Comparison of ENCODE assay signal across 23 mouse cellular contexts in the genomic region with DNA sequence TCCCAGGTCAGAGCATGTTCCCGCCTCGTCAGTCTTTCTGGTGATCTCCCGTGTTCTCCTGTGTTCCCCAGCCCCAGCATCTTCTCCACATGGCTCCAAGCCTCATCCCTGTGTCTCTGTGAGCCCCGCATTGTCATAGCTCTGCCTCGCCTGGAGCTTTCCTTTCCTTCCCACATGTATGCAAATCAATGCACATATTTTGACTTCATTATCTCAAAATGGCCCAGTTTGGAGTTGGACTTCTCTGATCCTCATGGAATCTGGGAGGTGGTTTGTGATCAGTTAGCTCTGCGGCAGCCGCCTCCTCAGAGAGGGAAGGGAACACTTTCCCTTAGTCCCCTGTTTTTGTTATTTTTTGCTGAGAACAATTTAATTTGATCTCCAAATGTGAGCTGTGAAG.
A peak's percentile ranks its signal among the peaks of the same experiment; 100 is the strongest.
DNase-seq lines count a peak whose midpoint lies in the region; ATAC-seq lines count a peak whose summit lies in the region.
"Had no signal": no experiment of that assay in that cellular context is flagged by ENCODE, and none has a peak within 500 bp of the region (broad histone marks: within the 10 kb centered on the region; RNA-seq: fewer than 3 reads in every experiment).

No protein-coding gene starts in this region.

- H3K27ac ChIP-seq in embryonic facial prominence, embryonic 10.5 days (replicated peaks): no peak overlapping the region
- no peak overlapping the region for H3K27ac ChIP-seq in forebrain, embryonic 15.5 days (replicated peaks)
- H3K27ac ChIP-seq: embryonic facial prominence, embryonic 12.5 days; forebrain, embryonic 12.5 days; hindbrain, embryonic 12.5 days; kidney, embryonic 15.5 days; liver, embryonic 13.5 days; midbrain, embryonic 13.5 days had no signal

- H3K27me3 ChIP-seq in embryonic facial prominence, embryonic 10.5 days (replicated peaks; ENCODE audit: low read depth, poor library complexity, severe bottlenecking): no peaks in the 10 kb centered on the region
- H3K27me3 ChIP-seq in forebrain, embryonic 15.5 days: no peaks in the 10 kb centered on the region
- H3K27me3 ChIP-seq: embryonic facial prominence, embryonic 12.5 days; forebrain, embryonic 12.5 days; hindbrain, embryonic 12.5 days; kidney, embryonic 15.5 days; liver, embryonic 13.5 days; megakaryocyte, embryonic 14.5 days; midbrain, embryonic 13.5 days had no signal

- no peak overlapping the region for H3K4me3 ChIP-seq in embryonic facial prominence, embryonic 10.5 days
- no peak overlapping the region for H3K4me3 ChIP-seq in forebrain, embryonic 15.5 days
- H3K4me3 ChIP-seq: embryonic facial prominence, embryonic 12.5 days; forebrain, embryonic 12.5 days; hindbrain, embryonic 12.5 days; kidney, embryonic 15.5 days; liver, embryonic 13.5 days; megakaryocyte, embryonic 14.5 days; midbrain, embryonic 13.5 days had no signal

- H3K36me3 ChIP-seq in embryonic facial prominence, embryonic 10.5 days (replicated peaks): no peaks in the 10 kb centered on the region
- H3K36me3 ChIP-seq in forebrain, embryonic 15.5 days: no peaks in the 10 kb centered on the region
- H3K36me3 ChIP-seq: embryonic facial prominence, embryonic 12.5 days; hindbrain, embryonic 12.5 days; kidney, embryonic 15.5 days; liver, embryonic 13.5 days had no signal

- no peak for ATAC-seq in forebrain, embryonic 15.5 days (replicated peaks)
- ATAC-seq: intestine, postnatal 0 days; midbrain, embryonic 13.5 days had no signal

- peak; percentile 37 for DNase-seq in layer of hippocampus, adult 11-12 months (ENCODE audit: low spot score)
- no peak for DNase-seq in layer of hippocampus, adult 9-10 months (ENCODE audit: low spot score)
- peak; percentile 84 for DNase-seq in brain, adult 2 months (ENCODE audit: low read depth, low spot score)
- peak; percentile 57 for DNase-seq in layer of hippocampus, adult 9-11 months
- peak; percentile 57 to 68 for DNase-seq in right cerebral cortex, postnatal 10 days (ENCODE audit: low spot score in 2 of 2)
- no peak for DNase-seq in embryonic facial prominence, embryonic 10.5 days (ENCODE audit: low spot score)
- DNase-seq in kidney, adult 18-20 months: no peak
- DNase-seq: adrenal gland, postnatal 36 days; cerebellum, adult 11 months; cerebellum, postnatal 10 days; gastrocnemius, postnatal 36 days; kidney, postnatal 36 days; liver, embryonic 13.5 days; lung, adult 2 months; lung, postnatal 14 days had no signal

- no peaks in the 10 kb centered on the region for H3K4me1 ChIP-seq in embryonic facial prominence, embryonic 10.5 days
- H3K4me1 ChIP-seq in forebrain, embryonic 15.5 days: peaks cover 1% of the 10 kb centered on the region; the same call in 1 of the 2 replicates
- H3K4me1 ChIP-seq: embryonic facial prominence, embryonic 12.5 days; liver, embryonic 13.5 days; megakaryocyte, embryonic 14.5 days had no signal

- H3K9ac ChIP-seq in forebrain, embryonic 15.5 days (replicated peaks): no peak overlapping the region
- H3K9ac ChIP-seq: embryonic facial prominence, embryonic 12.5 days; forebrain, embryonic 12.5 days; hindbrain, embryonic 12.5 days; kidney, embryonic 15.5 days; liver, embryonic 13.5 days; midbrain, embryonic 13.5 days had no signal

- no peaks in the 10 kb centered on the region for H3K9me3 ChIP-seq in embryonic facial prominence, embryonic 10.5 days
- H3K9me3 ChIP-seq in forebrain, embryonic 15.5 days: no peaks in the 10 kb centered on the region
- H3K9me3 ChIP-seq: forebrain, embryonic 12.5 days; hindbrain, embryonic 12.5 days; kidney, embryonic 15.5 days; midbrain, embryonic 13.5 days had no signal

- 86% methylated on average over 7 of the region's 7 CpGs for WGBS in embryonic facial prominence, embryonic 10.5 days
- WGBS in forebrain, embryonic 15.5 days: 81% methylated on average over 7 of the region's 7 CpGs

- H3K4me2 ChIP-seq in forebrain, embryonic 15.5 days (replicated peaks): no peak overlapping the region
- H3K4me2 ChIP-seq: embryonic facial prominence, embryonic 12.5 days; forebrain, embryonic 12.5 days; hindbrain, embryonic 12.5 days; kidney, embryonic 15.5 days; liver, embryonic 13.5 days; midbrain, embryonic 13.5 days had no signal

Comparison
In these comparisons a context has a peak if more than half of its experiments do, and no peak if none do; other contexts are left out.
1. DNase-seq: peak in layer of hippocampus, adult 11-12 months (single experiment), brain, adult 2 months (single experiment), layer of hippocampus, adult 9-11 months (single experiment) and right cerebral cortex, postnatal 10 days (2 of 2); none in layer of hippocampus, adult 9-10 months (single experiment), embryonic facial prominence, embryonic 10.5 days (single experiment) and kidney, adult 18-20 months (single experiment).